Mouse (Mus musculus): ENCODE results near the gene Grm2. TPM values are rescaled to one million over a fixed set of nuclear protein-coding genes. Genes with fewer than 3 reads are reported as not detected.

The Grm2 gene
- polyA plus RNA-seq, 1 experiment: not detected

- Histone ChIP-seq H3K27ac (ENCODE audit: insufficient read depth, low read length) (no peak overlapping the region), H3K4me3 (ENCODE audit: insufficient read depth, low read length) (no peak overlapping the region), H3K4me1 (ENCODE audit: control insufficient read depth, insufficient read depth, low read length) (no peaks in the 10 kb centered on the region; the same call in 1 of the 2 replicates)
- TF ChIP-seq CTCF (IDR thresholded peaks at IDR 0.05; ENCODE audit: borderline replicate concordance, insufficient read depth, low read length) (no peak), POLR2A (IDR thresholded peaks at IDR 0.05; ENCODE audit: low read depth, low read length) (no peak)
Observed at GRCm38 (mm10) chr9:106659441-106659840, 3.6 kb upstream of the Grm2 start.

GRCm38 (mm10) chr9:106657592-106657991, 1.7 kb upstream of the Grm2 start:
- no peaks in the 10 kb centered on the region; the same call in 1 of the 2 replicates for H3K4me1 ChIP-seq (ENCODE audit: control insufficient read depth, insufficient read depth, low read length)
- no peak overlapping the region for H3K4me3 ChIP-seq (ENCODE audit: insufficient read depth, low read length)
- no peak for TF ChIP-seq CTCF (IDR thresholded peaks at IDR 0.05; ENCODE audit: borderline replicate concordance, insufficient read depth, low read length)
- no peak for TF ChIP-seq POLR2A (IDR thresholded peaks at IDR 0.05; ENCODE audit: low read depth, low read length)
- no peak overlapping the region for H3K27ac ChIP-seq (ENCODE audit: insufficient read depth, low read length)

- Histone ChIP-seq H3K4me3 (ENCODE audit: insufficient read depth, low read length) (no peak overlapping the region), H3K4me1 (ENCODE audit: control insufficient read depth, insufficient read depth, low read length) (no peaks in the 10 kb centered on the region; the same call in 1 of the 2 replicates), H3K27ac (ENCODE audit: insufficient read depth, low read length) (no peak overlapping the region)
- TF ChIP-seq POLR2A (IDR thresholded peaks at IDR 0.05; ENCODE audit: low read depth, low read length): no peak
- TF ChIP-seq CTCF (IDR thresholded peaks at IDR 0.05; ENCODE audit: borderline replicate concordance, insufficient read depth, low read length): no peak
Observed at GRCm38 (mm10) chr9:106656820-106657219, 938 bp upstream of the Grm2 start.

DNA sequence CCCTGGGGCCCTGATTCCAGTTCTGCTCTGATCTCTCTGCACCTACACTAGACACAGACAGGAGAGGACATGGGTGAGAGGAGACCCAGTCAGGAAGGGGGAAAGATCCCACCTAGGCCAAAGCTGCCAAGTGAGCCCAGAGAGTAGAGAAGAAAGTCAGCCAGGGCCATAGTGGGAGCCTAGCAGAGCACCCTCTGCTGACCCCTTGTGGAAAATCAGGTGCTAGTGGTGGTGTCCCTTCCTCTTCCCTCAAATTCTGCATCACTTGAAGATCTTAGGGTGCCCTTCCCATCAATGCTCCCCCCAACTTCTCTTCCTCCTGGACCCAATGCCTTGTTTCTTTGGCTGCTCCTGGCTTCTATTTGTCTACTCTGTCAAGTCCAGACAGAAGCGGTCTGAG, 3.2 kb downstream of the Grm2 start:
- TF ChIP-seq POLR2A (IDR thresholded peaks at IDR 0.05; ENCODE audit: low read depth, low read length) (no peak), CTCF (IDR thresholded peaks at IDR 0.05; ENCODE audit: borderline replicate concordance, insufficient read depth, low read length) (0 out of 2 replicates have a peak, but pooled peaks have one; percentile 27)
- H3K4me1 ChIP-seq (ENCODE audit: control insufficient read depth, insufficient read depth, low read length): no peaks in the 10 kb centered on the region; the same call in 1 of the 2 replicates
- H3K4me3 ChIP-seq (ENCODE audit: insufficient read depth, low read length): no peak overlapping the region
- H3K27ac ChIP-seq (ENCODE audit: insufficient read depth, low read length): no peak overlapping the region

DNA sequence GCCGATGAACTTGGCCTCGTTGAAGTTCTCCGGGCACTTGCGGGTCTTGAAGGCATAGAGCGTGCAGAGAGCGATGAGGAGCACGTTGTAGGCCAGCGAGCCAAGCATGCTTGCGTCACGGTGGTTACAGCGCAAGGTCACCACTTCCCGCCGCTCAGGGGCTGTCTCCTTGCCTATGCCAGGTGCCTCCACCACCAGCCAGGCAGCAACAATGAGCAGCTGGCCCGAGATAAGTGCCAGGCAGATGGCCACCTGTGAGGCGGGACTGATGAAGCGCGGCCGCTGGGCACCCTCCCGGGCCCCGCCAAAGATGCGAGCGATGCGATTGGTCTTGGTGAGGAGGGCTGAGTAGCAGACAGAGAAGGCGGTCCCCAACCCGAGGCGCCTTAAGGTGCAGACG, 8.7 kb downstream of the Grm2 start:
- H3K4me3 ChIP-seq (ENCODE audit: insufficient read depth, low read length): no peak overlapping the region
- H3K27ac ChIP-seq (ENCODE audit: insufficient read depth, low read length): no peak overlapping the region
- TF ChIP-seq POLR2A (IDR thresholded peaks at IDR 0.05; ENCODE audit: low read depth, low read length): no peak
- no peak for TF ChIP-seq CTCF (IDR thresholded peaks at IDR 0.05; ENCODE audit: borderline replicate concordance, insufficient read depth, low read length)
- no peaks in the 10 kb centered on the region for H3K4me1 ChIP-seq (ENCODE audit: control insufficient read depth, insufficient read depth, low read length)

DNA sequence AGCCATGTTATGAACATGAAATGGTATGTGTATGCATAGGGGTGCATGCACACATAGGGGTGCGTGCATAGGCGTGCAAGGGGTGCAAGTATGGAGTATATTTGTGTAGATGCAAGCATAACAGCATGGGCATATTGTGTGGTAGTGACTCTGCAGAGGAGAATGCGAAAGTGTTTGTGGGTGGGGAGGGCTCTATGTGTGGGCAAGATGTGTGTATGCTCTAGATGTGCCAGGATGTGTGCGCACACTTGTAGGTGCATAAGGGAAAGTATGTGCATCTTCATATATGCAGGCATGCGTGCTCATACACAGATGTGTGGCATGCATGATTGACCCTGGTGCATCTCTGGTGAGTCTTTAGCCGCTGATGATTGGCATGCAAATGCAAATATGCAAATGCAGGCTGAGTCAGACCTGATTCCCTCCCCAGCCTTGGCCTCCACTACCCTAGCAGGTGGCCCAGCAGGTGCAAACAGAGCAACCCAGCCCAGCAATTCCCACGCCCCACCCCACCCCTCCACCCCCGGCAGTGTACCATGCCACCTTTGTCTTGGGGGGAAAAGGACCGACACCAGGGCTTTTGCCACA, 10.1 kb downstream of the Grm2 start:
- H3K4me1 ChIP-seq (ENCODE audit: control insufficient read depth, insufficient read depth, low read length): no peaks in the 10 kb centered on the region
- TF ChIP-seq CTCF (IDR thresholded peaks at IDR 0.05; ENCODE audit: borderline replicate concordance, insufficient read depth, low read length) (no peak), POLR2A (IDR thresholded peaks at IDR 0.05; ENCODE audit: low read depth, low read length) (no peak)

GRCm38 (mm10) chr9:106643787-106644186, 12.1 kb downstream of the Grm2 start:
- Histone ChIP-seq H3K4me3 (ENCODE audit: insufficient read depth, low read length) (no peak overlapping the region), H3K4me1 (ENCODE audit: control insufficient read depth, insufficient read depth, low read length) (no peaks in the 10 kb centered on the region), H3K27ac (ENCODE audit: insufficient read depth, low read length) (no peak overlapping the region)
- TF ChIP-seq CTCF (IDR thresholded peaks at IDR 0.05; ENCODE audit: borderline replicate concordance, insufficient read depth, low read length) (0 out of 2 replicates have a peak, but pooled peaks have one; percentile 3), POLR2A (IDR thresholded peaks at IDR 0.05; ENCODE audit: low read depth, low read length) (no peak)

More for the DNA sequence above, 10.1 kb downstream of the Grm2 start:
- Histone ChIP-seq H3K4me3 (ENCODE audit: insufficient read depth, low read length) (no peak overlapping the region), H3K27ac (ENCODE audit: insufficient read depth, low read length) (no peak overlapping the region)

GRCm38 (mm10) chr9:106643128-106643527, 12.8 kb downstream of the Grm2 start:
- Histone ChIP-seq H3K4me1 (ENCODE audit: control insufficient read depth, insufficient read depth, low read length) (no peaks in the 10 kb centered on the region), H3K4me3 (ENCODE audit: insufficient read depth, low read length) (no peak overlapping the region)
- TF ChIP-seq POLR2A (IDR thresholded peaks at IDR 0.05; ENCODE audit: low read depth, low read length) (no peak), CTCF (IDR thresholded peaks at IDR 0.05; ENCODE audit: borderline replicate concordance, insufficient read depth, low read length) (peak; percentile 75)

DNA sequence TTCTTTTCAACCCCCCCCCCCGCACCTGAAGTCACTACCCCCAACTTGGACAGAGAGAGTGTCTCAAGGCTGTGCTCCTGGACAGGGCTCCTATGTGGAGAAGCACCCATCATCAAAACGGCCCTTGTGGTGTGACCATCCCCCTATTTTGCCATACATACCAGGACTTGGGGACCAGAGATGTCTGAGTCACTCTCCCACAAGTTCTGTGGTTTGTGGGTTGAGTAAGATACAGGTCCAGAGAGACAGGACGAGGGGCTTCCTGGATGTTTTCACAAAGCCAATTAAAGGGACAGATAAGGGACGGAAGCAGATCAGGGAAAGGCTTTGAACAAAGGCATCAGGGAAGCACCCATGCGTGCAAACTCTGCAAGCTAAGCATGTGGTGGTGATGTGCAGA, 14.5 kb downstream of the Grm2 start:
- H3K4me3 ChIP-seq (ENCODE audit: insufficient read depth, low read length): no peak overlapping the region
- no peak for TF ChIP-seq CTCF (IDR thresholded peaks at IDR 0.05; ENCODE audit: borderline replicate concordance, insufficient read depth, low read length)
- no peak for TF ChIP-seq POLR2A (IDR thresholded peaks at IDR 0.05; ENCODE audit: low read depth, low read length)
- no peak overlapping the region for H3K27ac ChIP-seq (ENCODE audit: insufficient read depth, low read length)
- no peaks in the 10 kb centered on the region for H3K4me1 ChIP-seq (ENCODE audit: control insufficient read depth, insufficient read depth, low read length)

More at GRCm38 (mm10) chr9:106643128-106643527, 12.8 kb downstream of the Grm2 start:
- H3K27ac ChIP-seq (ENCODE audit: insufficient read depth, low read length): no peak overlapping the region

GRCm38 (mm10) chr9:106638154-106638553, 17.7 kb downstream of the Grm2 start:
- Histone ChIP-seq H3K4me3 (ENCODE audit: insufficient read depth, low read length) (no peak overlapping the region), H3K27ac (ENCODE audit: insufficient read depth, low read length) (no peak overlapping the region), H3K4me1 (ENCODE audit: control insufficient read depth, insufficient read depth, low read length) (no peaks in the 10 kb centered on the region)
- TF ChIP-seq POLR2A (IDR thresholded peaks at IDR 0.05; ENCODE audit: low read depth, low read length) (no peak), CTCF (IDR thresholded peaks at IDR 0.05; ENCODE audit: borderline replicate concordance, insufficient read depth, low read length) (no peak)
